Mouse (Mus musculus) kidney, adult 9 months (tissue): ENCODE measurements around the gene Vmn1r124.
"Not testable (repeated sequence)": the region's sequence is repeated elsewhere in the genome, so short reads cannot be mapped to it uniquely, and the experiment has no call there.

Source experiments
- DNase-seq: peaks from one replicate; pipeline ENCODE4 v3.0.0; 2022

Gene Vmn1r124

DNA sequence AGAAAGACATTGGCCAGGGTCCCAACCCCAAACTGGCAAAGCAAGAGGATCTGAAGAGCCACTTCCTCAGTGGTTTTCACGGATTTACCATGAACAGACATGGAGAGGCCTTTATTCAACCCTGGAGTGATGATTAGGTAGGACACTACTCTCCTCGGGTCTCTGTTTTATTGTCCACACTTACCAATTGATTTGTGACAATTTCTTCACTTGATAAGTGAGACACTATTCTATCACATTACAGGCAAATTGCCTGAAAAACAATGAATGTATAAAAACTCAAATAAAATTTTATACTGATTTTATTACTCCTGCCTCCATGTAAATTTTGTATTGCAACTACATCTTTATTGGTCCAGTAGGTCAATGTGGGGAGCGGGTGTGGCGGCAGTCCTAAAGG, at the start of gene Vmn1r124:
Vmn1r124 (minus strand) TSS at position 101 of the 400 bp plus-strand sequence.
- DNase-seq = not testable (repeated sequence)

GRCm38 (mm10) chr7:21301367-21301766, 41.0 kb upstream of the Vmn1r124 start, which contains the start of gene Vmn1r126:
Gene Vmn1r126 (minus strand): TSS chr7:21301467.
- not testable (repeated sequence) for DNase-seq

- DNase-seq = not testable (repeated sequence)
Measured at GRCm38 (mm10) chr7:21271879-21272278, 11.5 kb upstream of the Vmn1r124 start, which contains the start of gene Vmn1r125. Gene Vmn1r125 (plus strand): TSS chr7:21272179.
